Mouse (Mus musculus) erythroblast, adult 5-6 weeks (primary cell): ENCODE data around the gene Chsy1. TPM values are rescaled to one million over a fixed set of nuclear protein-coding genes. Genes with fewer than 3 reads are reported as not detected.

Source experiments
- ATAC-seq: replicated peaks from 2 replicates; pipeline ENCODE4 v1.8.0; 2016; ENCODE audit warnings: moderate number of reproducible peaks, mild to moderate bottlenecking, moderate TSS enrichment, inconsistent platforms; ENCODE audit not compliant: poor library complexity, low FRiP score, severe bottlenecking
- total RNA-seq, 2 experiments: library from RNA; stranded (forward) in 1 of 2; stranded (reverse) in 1 of 2; fragments of 150-400 nt in 1 of 2; fragments of 200-764, 138-1000 nt in 1 of 2; gene quantifications; 2 replicates each; pipeline versions ENCODE4 v1.2.3 to v1.2.4; 2015 to 2017; ENCODE audit warnings: low replicate concordance in 2 of 2

Gene Chsy1
- total RNA-seq (2015; ENCODE audit: low replicate concordance) (6.7 and 8.5 TPM in 2 replicates), total RNA-seq (2017; ENCODE audit: low replicate concordance) (7.8 and 11.7 TPM in 2 replicates)

GRCm38 (mm10) chr7:66108961-66109854, at the start of gene Chsy1:
Gene Chsy1 (plus strand): TSS chr7:66109515.
- peak; percentile 33 for ATAC-seq

- ATAC-seq = peak; percentile 90
Measured at GRCm38 (mm10) chr7:66060066-66060956, 49.0 kb upstream of the Chsy1 start.

DNA sequence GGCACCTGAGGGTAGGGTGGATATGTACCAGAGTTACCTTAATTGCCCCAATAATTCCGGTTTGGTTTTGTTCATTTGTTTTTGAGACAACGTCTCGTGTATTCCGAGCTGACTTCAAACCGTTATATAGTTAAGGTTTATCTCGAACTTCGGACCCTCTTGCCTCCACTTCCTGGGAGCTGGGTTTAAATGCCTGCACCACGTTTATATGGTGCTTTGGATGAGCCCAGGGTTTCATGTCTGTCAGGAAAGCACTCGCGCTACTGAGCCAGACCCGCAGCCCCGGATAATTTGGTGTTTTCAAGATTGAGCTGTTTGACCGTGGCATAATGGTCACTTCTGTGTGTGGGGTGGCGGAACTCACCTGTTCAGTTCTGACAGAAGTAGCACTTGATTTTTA, 48.3 kb upstream of the Chsy1 start:
- no peak for ATAC-seq

DNA sequence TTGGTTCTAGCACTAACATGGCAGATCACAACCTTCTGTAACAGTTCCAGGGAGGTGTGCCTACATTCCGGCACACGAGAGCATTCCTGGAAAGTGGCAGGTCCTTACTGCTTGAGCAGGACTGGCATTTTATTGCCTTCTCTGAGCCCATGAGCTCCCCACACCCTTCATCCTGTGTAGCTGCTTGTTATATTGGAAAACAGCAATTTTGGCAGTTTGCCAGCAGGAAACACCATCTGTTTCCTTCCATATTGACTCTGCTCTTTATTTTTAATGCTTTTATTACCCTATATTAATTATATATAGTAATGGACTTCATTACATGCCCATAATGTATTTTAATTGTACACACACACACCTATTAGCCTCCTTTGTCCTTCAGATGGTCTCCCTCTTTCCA, 32.9 kb upstream of the Chsy1 start:
- ATAC-seq = no peak

DNA sequence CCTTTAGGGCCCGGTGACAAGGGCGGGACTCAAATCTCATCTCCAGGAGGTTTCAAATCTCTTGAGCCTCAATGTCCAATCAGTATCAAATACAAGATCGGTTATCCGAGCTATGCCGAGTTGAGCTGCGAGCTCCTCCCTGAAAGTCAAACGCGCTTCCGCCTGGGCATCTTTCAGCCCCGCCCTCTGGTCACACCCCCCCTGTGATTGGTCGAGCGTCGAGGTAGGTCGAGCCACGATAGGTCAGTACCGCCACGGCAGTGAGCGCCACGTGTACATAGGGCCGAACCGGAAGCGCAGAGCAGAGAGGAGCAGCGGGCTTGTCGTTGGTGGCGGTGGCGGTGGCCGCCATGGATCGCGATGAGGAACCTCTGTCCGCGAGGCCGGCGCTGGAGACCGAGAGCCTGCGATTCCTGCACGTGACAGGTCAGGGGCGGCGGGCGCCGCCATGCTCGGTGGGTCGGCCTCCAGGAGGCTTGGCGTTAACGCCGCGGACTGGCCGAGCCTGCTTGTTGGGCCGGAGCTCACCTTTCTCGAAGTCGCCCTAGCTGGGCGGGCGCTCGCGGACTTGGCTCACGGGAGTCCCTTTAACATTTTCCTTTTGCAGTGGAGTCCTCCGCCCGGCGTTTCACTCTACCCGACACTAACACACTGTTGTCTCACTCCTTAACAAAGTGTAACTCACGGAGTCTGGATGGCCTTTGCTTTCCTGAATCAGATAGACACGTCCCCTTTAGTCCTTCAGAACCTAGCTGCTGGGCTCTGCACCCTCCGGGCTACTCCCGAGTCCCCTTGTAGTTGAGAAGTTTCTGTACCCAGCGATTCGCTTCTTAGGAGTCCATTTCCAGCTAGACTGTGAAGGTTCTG, 29.7 kb upstream of the Chsy1 start, which contains the start of gene Selenos:
Gene Selenos (plus strand): TSS at position 286 of the 867 bp plus-strand sequence.
- peak; percentile 99 for ATAC-seq

DNA sequence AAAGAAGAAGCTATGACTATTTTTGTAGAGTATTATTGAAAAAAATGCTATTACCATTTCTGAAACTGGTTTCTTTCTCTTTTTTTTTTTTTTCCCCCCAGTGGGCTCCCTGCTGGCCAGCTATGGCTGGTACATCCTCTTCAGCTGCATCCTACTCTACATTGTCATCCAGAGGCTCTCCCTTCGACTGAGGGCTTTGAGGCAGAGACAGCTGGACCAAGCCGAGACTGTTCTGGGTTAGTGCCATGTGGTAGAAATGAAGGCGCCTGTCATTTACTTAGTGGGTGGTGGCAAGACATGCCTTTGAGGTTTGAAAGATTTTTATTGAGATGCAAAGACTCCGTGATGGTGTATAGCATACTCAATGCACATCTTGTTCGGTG, 29.1 kb upstream of the Chsy1 start:
- no peak for ATAC-seq

GRCm38 (mm10) chr7:66083757-66084156, 25.6 kb upstream of the Chsy1 start:
- ATAC-seq = no peak

- no peak for ATAC-seq
Measured at GRCm38 (mm10) chr7:66084546-66084945, 24.8 kb upstream of the Chsy1 start.

DNA sequence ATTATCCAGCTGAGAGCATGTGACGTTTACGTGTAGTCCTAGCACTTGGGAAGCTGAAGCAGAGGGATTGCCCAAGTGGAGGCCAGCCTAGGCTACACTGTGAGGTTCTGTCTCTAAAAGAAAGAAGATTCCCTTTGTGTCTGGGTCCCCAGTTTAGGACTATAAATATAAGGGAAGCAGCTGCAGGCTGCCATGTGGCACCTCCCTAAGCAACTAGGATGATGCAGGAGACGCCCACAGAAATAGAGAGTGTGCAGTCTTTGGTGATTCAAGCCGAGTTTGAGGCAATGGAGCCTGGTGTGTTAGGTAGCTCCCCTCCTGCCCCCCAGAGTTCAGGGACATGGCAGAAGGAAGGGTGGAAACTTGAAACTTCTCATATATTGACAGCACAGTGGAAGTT, 21.7 kb upstream of the Chsy1 start:
- no peak for ATAC-seq

DNA sequence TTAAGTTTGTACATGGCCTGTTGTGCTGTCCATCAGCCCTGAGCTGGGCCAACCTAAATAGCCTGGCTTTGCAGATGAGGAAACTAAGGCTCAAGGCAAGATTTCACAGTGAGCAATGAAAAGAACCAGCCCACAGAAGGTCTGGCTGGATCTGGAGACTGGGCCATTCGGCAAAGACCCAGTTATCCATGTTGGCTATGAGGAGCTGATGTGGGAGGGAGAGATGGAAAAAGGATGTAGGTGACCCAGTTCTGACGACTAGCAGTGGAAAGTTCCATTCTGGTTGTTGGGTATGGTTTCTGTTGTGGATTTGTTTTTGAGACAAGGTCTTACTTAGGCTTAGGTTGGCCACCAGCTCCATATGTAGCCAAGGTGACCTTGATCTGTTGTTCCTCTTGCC, 21.2 kb upstream of the Chsy1 start:
- ATAC-seq = no peak

- no peak for ATAC-seq
Measured at GRCm38 (mm10) chr7:66090676-66091190, 18.6 kb upstream of the Chsy1 start.

DNA sequence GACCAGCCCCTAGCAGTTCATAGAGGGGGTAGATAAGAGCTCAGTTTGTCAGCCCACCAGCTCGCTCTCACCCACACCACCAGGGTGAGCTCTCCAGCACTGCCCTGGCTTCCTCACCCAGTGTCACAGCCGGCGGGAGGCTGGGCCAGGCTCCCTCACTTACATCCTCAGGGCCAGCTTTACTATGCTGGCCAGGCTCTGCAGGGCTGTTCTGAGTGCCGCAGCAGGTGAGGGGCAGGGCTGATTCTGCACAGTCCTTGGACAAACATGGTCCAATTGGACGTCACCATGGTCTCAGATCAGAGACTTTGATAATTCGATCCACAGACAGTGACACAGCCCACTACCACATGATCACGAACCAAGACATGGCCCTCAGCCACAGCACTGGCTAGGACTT, 17.8 kb upstream of the Chsy1 start:
- no peak for ATAC-seq

GRCm38 (mm10) chr7:66092656-66093055, 16.7 kb upstream of the Chsy1 start:
- ATAC-seq = no peak

- ATAC-seq = no peak
Measured at GRCm38 (mm10) chr7:66094141-66094540, 15.2 kb upstream of the Chsy1 start.

DNA sequence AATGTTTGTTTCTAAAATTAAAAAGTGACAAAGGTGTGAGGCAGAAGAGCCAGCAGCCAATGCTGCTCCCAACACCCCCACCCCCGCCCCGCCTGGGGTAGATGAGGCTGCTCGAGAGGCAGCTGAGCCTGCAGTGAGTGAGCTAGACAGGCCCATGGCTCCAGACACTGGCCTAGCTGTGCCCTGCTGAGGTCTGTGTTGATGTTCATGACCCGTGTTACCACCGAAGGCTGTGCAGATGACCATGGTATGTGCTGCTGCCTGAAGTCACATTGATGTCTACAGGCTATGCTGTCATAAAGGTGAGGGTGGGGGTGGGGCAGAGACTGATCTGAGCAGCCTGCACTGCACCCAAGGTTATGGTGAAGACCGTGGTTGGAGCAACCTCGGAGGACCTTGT, 10.5 kb upstream of the Chsy1 start:
- ATAC-seq = no peak

- peak; percentile 63; the same call in 1 of the 2 replicates for ATAC-seq
Measured at GRCm38 (mm10) chr7:66101866-66102265, 7.4 kb upstream of the Chsy1 start.

GRCm38 (mm10) chr7:66104531-66104930, 4.8 kb upstream of the Chsy1 start:
- ATAC-seq = no peak

- ATAC-seq = no peak
Measured at GRCm38 (mm10) chr7:66105771-66106170, 3.5 kb upstream of the Chsy1 start.

GRCm38 (mm10) chr7:66106581-66107056, 2.7 kb upstream of the Chsy1 start:
- no peak for ATAC-seq
